Mouse (Mus musculus): Measurements from ENCODE around the gene H2al1a. TPM values are rescaled to one million over a fixed set of nuclear protein-coding genes. Genes with fewer than 3 reads are reported as not detected.
"Not testable (repeated sequence)": the region's sequence is repeated elsewhere in the genome, so short reads cannot be mapped to it uniquely, and the experiment has no call there.

H2al1a gene
- not detected in 2 replicates for total RNA-seq (2021)
- long read RNA-seq = 0 reads

DNA sequence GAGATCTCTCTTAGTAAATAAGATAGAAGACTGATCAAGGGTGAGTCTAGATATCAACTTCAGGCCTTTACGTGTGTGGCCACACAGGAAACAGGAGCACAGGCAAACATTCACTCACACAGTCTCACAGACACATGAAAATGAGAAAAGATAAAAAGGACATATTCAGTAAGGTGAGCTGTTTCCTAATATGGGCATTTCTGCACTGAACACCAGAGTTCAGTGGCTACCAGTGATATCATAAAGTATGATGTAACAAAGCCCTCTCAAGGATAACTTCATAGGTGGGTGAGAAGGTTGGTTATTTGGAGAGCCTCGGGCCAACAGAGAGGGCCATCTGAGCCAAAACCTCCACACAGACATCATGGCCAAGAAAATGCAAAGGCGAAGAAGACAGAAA, at the start of gene H2al1a:
Gene H2al1a, plus strand, starts transcription at position 301 of the 400 bp plus-strand sequence.
- DNase-seq = not testable (repeated sequence)

DNA sequence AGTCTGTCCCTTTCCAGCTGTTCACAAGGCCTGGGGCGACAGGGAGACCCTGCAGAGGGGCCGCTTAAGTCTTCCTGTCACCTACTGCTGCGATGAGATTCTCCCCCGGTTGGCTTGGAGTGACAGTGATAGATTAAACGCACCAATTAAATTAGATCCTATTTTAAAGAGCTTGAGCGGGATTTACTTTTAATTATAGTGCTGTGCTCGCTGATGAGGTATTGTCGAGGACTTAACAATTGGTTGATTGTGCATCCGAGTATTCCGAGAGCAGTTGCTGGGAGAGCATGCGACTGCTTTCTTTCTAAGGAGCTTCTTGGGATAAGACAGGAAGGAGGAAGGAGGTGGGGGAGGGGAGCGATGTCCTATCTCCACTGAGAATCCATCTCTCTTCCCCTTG, 48.9 kb upstream of the H2al1a start:
- no peak for DNase-seq

- peak; percentile 6 for DNase-seq
These were observed 45.0 kb upstream of the H2al1a start for GRCm38 (mm10) chrX:11254062-11254461.

GRCm38 (mm10) chrX:11254521-11255207, 44.4 kb upstream of the H2al1a start:
- no peak for DNase-seq

- DNase-seq = no peak
These were observed 43.3 kb upstream of the H2al1a start for GRCm38 (mm10) chrX:11255564-11256360.

DNA sequence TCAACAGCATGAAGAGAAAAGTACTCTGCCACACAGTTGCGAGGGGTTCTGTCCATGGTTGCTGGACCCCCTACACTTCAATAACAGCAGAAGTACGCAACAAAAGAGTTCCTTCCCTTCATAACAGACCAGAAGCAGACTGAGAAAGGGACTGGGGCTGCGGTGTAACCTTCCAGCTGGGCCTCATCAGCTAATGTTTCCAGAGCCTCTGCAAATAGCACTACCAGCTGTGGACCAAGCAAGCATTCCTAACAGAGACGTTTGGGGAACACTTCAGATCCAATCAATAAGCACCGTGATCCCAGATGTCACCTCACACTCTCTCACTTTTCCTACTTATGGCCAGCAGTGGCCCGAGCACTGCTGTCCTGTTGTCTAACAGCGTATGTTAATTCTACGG, 34.1 kb upstream of the H2al1a start:
- DNase-seq = no peak

GRCm38 (mm10) chrX:11267791-11268190, 31.3 kb upstream of the H2al1a start:
- no peak for DNase-seq

DNA sequence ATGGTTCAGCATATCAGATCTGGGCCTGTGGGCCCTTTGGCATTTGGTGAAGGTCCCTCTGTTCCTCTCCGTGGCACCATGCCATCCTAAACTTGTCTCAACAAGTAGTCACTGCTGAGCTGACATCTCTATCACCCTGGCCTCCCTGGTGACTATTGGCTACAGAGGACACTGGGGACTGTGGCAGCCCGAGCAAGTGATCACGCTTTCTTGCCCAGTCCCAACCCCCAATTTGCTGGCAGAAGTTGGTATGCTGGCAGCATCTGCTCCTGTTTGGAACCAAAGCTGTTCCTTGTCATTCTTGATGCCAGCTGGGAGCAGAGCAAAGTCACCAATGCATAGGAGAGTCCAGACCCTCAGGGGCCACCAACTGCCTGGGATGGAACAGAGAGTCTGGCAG, 30.0 kb upstream of the H2al1a start:
- peak; percentile 6 for DNase-seq

- DNase-seq = no peak
These were observed 25.9 kb upstream of the H2al1a start for GRCm38 (mm10) chrX:11273190-11273589.

- DNase-seq = no peak
These were observed 22.0 kb upstream of the H2al1a start for GRCm38 (mm10) chrX:11277083-11277482.

DNA sequence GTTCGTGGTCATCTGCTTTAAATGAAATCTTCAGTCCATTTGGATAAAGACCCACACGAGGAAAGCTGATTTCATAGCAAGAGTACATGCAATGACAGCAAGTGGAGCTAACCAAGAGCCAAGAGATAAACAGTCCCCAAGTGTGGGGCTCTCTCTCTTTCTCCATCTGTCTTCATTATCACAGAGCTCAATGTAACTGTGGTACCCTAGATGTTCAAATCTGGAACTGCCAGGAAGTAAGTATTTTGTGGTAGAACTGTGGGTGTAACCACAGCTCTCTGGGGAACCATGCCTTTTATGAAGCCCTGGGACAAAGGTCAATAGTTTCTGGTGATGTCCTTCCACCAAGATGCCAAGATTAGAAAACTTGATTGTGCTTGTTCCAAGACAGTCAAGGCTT, 18.3 kb upstream of the H2al1a start:
- no peak for DNase-seq

GRCm38 (mm10) chrX:11288306-11288882, 10.7 kb upstream of the H2al1a start:
- no peak for DNase-seq

DNA sequence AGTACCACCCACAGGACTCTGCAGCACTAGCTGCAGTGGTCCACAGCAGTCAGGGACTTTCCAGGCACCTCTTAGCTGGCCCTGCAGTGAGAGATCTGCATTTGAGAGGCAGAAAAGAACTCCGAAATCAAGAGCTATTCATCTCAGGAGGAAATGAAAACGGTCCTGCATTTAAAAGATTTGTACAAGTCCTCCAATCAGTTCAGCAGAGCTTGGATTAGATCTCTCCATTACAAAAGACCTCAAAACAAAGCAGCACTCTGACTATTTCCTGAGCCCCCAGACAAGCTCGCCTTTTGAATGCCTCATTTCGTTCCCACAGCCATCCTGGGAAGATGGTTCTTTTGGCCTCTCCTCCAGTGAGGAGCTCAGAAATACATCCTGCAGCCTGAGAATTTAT, 9.8 kb upstream of the H2al1a start:
- no peak for DNase-seq

- DNase-seq = not testable (repeated sequence)
These were observed 3.1 kb downstream of the H2al1a start, which contains the start of gene H2al1b for GRCm38 (mm10) chrX:11302132-11302531. Gene H2al1b, plus strand, starts transcription at chrX:11302432.

DNA sequence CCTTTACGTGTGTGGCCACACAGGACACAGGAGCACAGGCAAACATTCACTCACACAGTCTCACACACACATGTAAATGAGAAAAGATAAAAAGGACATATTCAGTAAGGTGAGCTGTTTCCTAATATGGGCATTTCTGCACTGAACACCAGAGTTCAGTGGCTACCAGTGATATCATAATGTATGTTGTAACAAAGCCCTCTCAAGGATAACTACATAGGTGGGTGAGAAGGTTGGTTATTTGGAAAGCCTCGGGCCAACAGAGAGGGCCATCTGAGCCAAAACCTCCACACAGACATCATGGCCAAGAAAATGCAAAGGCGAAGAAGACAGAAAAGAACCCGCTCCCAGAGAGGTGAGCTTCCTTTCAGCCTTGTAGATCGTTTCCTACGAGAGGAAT, 6.3 kb downstream of the H2al1a start, which contains the start of gene H2al1c:
Gene H2al1c, plus strand, starts transcription at position 301 of the 400 bp plus-strand sequence.
- DNase-seq = not testable (repeated sequence)

DNA sequence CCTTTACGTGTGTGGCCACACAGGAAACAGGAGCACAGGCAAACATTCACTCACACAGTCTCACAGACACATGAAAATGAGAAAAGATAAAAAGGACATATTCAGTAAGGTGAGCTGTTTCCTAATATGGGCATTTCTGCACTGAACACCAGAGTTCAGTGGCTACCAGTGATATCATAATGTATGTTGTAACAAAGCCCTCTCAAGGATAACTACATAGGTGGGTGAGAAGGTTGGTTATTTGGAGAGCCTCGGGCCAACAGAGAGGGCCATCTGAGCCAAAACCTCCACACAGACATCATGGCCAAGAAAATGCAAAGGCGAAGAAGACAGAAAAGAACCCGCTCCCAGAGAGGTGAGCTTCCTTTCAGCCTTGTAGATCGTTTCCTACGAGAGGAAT, 9.5 kb downstream of the H2al1a start, which contains the start of gene H2al1d:
Gene H2al1d, plus strand, starts transcription at position 301 of the 400 bp plus-strand sequence.
- DNase-seq = not testable (repeated sequence)

DNA sequence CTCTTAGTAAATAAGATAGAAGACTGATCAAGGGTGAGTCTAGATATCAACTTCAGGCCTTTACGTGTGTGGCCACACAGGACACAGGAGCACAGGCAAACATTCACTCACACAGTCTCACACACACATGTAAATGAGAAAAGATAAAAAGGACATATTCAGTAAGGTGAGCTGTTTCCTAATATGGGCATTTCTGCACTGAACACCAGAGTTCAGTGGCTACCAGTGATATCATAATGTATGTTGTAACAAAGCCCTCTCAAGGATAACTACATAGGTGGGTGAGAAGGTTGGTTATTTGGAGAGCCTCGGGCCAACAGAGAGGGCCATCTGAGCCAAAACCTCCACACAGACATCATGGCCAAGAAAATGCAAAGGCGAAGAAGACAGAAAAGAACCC, 12.6 kb downstream of the H2al1a start, which contains the start of gene H2al1e:
Gene H2al1e, plus strand, starts transcription at position 301 of the 400 bp plus-strand sequence.
- DNase-seq = not testable (repeated sequence)

DNA sequence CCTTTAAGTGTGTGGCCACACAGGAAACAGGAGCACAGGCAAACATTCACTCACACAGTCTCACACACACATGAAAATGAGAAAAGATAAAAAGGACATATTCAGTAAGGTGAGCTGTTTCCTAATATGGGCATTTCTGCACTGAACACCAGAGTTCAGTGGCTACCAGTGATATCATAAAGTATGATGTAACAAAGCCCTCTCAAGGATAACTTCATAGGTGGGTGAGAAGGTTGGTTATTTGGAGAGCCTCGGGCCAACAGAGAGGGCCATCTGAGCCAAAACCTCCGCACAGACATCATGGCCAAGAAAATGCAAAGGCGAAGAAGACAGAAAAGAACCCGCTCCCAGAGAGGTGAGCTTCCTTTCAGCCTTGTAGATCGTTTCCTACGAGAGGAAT, 15.8 kb downstream of the H2al1a start, which contains the start of gene H2al1f:
Gene H2al1f, plus strand, starts transcription at position 301 of the 400 bp plus-strand sequence.
- not testable (repeated sequence) for DNase-seq

GRCm38 (mm10) chrX:11317956-11318355, 18.9 kb downstream of the H2al1a start, which contains the start of gene H2al1g:
Gene H2al1g, plus strand, starts transcription at chrX:11318256.
- DNase-seq = not testable (repeated sequence)

DNA sequence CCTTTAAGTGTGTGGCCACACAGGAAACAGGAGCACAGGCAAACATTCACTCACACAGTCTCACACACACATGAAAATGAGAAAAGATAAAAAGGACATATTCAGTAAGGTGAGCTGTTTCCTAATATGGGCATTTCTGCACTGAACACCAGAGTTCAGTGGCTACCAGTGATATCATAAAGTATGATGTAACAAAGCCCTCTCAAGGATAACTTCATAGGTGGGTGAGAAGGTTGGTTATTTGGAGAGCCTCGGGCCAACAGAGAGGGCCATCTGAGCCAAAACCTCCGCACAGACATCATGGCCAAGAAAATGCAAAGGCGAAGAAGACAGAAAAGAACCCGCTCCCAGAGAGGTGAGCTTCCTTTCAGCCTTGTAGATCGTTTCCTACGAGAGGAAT, 22.1 kb downstream of the H2al1a start, which contains the start of gene H2al1h:
Gene H2al1h, plus strand, starts transcription at position 301 of the 400 bp plus-strand sequence.
- DNase-seq = not testable (repeated sequence)

GRCm38 (mm10) chrX:11324359-11324758, 25.3 kb downstream of the H2al1a start, which contains the start of gene H2al1i:
Gene H2al1i, plus strand, starts transcription at chrX:11324659.
- DNase-seq = not testable (repeated sequence)

- DNase-seq = not testable (repeated sequence)
These were observed 28.5 kb downstream of the H2al1a start, which contains the start of gene H2al1j for GRCm38 (mm10) chrX:11327522-11327921. Gene H2al1j, plus strand, starts transcription at chrX:11327822.

Measured in adrenal gland, postnatal 25 days (tissue).